Mouse (Mus musculus) kidney, embryonic 16.5 days (tissue): Measurements from ENCODE around the gene Slc12a8. TPM values are rescaled to one million over a fixed set of nuclear protein-coding genes. Genes with fewer than 3 reads are reported as not detected.
A peak's percentile ranks its signal among the peaks of the same experiment; 100 is the strongest.

Experiments used
- ATAC-seq: fragments of 200-750 bp; cut with Nextera tagmentation; 2 replicates; pipeline ENCODE4 v1.8.0; 2017; ENCODE audit warnings: moderate TSS enrichment; ENCODE audit not compliant: low FRiP score, low TSS enrichment
- H3K27ac ChIP-seq: fragments of 300-500 bp; sonication (generic); 2 replicates; pipeline ENCODE4 v1.5.1; 2014; ENCODE audit warnings: low read length
- H3K27me3 ChIP-seq: fragments of 300-500 bp; sonication (generic); 2 replicates; pipeline ENCODE4 v1.6.1; 2014; ENCODE audit warnings: low read length, control low read depth, mixed read lengths; ENCODE audit not compliant: insufficient read depth
- H3K36me3 ChIP-seq: fragments of 300-500 bp; sonication (generic); 2 replicates; pipeline ENCODE4 v1.6.1; 2014; ENCODE audit warnings: low read length, control low read depth, mixed read lengths; ENCODE audit not compliant: insufficient read depth
- H3K4me1 ChIP-seq: fragments of 300-500 bp; sonication (generic); 2 replicates; pipeline ENCODE4 v1.6.1; 2014; ENCODE audit warnings: low read length, control low read depth, mixed read lengths; ENCODE audit not compliant: insufficient read depth
- H3K4me2 ChIP-seq: fragments of 300-500 bp; sonication (generic); replicated peaks from 2 replicates; pipeline ENCODE4 v1.6.1; 2014; ENCODE audit warnings: low read depth, low read length
- H3K4me3 ChIP-seq: fragments of 300-500 bp; sonication (generic); 2 replicates; pipeline ENCODE4 v1.5.1; 2014; ENCODE audit warnings: mild to moderate bottlenecking, low read length
- H3K9ac ChIP-seq: fragments of 300-500 bp; sonication (generic); replicated peaks from 2 replicates; pipeline ENCODE4 v1.6.1; 2014; ENCODE audit warnings: low read length
- H3K9me3 ChIP-seq: fragments of 300-500 bp; sonication (generic); 2 replicates; pipeline ENCODE4 v1.6.1; 2016; ENCODE audit warnings: low read length, control low read depth
- WGBS: fragments of 180-500 bp; shearing (Covaris S2); extraction: QIAGEN DNeasy Blood & Tissue Kit; methylation state at CpG from one replicate; pipeline ENCODE4 v1.1.7; 2014; 5-methylcytosine and 5-hydroxymethylcytosine counted together
- polyA plus RNA-seq: library from polyadenylated mRNA; unstranded; fragments of >200 nt; fragmentation: Nextera tagmentation; extraction: Ambion mirVana; gene quantifications from 2 replicates; pipeline ENCODE4 v1.2.1, GENCODE M21; 2015

The Slc12a8 gene
- polyA plus RNA-seq, 1 experiment from 2014 or later, result 0.92 TPM

- H3K27ac ChIP-seq, result peak overlapping the region; percentile 66
- no peak overlapping the region for H3K4me2 ChIP-seq
- ATAC-seq, result no peak
Measured at GRCm38 (mm10) chr16:33562874-33563537, 45.9 kb downstream of the Slc12a8 start.

GRCm38 (mm10) chr16:33563538-33564013 lies 46.4 kb downstream of the Slc12a8 start:
- H3K9me3 ChIP-seq, result no peaks in the 10 kb centered on the region
- H3K36me3 ChIP-seq, result no peaks in the 10 kb centered on the region
- no peak overlapping the region for H3K9ac ChIP-seq
- no peak overlapping the region for H3K4me2 ChIP-seq
- peaks cover 26% of the 10 kb centered on the region for H3K4me1 ChIP-seq
- no peaks in the 10 kb centered on the region for H3K27me3 ChIP-seq
- H3K27ac ChIP-seq, result peak overlapping the region; percentile 66
- 53% methylated on average over 5 of the region's 5 CpGs for WGBS
- H3K4me3 ChIP-seq, result no peak overlapping the region
- ATAC-seq, result no peak

More at GRCm38 (mm10) chr16:33562874-33563537, 45.9 kb downstream of the Slc12a8 start:
- 55% methylated on average over 12 of the region's 12 CpGs for WGBS
- no peaks in the 10 kb centered on the region for H3K9me3 ChIP-seq
- peaks cover 26% of the 10 kb centered on the region for H3K4me1 ChIP-seq
- no peak overlapping the region for H3K9ac ChIP-seq
- H3K36me3 ChIP-seq, result no peaks in the 10 kb centered on the region
- no peak overlapping the region for H3K4me3 ChIP-seq
- no peaks in the 10 kb centered on the region for H3K27me3 ChIP-seq

GRCm38 (mm10) chr16:33566467-33566866 lies 49.3 kb downstream of the Slc12a8 start:
- no peaks in the 10 kb centered on the region for H3K36me3 ChIP-seq
- H3K4me1 ChIP-seq, result peaks cover 17% of the 10 kb centered on the region
- H3K9me3 ChIP-seq, result no peaks in the 10 kb centered on the region
- H3K4me2 ChIP-seq, result no peak overlapping the region
- H3K27me3 ChIP-seq, result no peaks in the 10 kb centered on the region
- no peak overlapping the region for H3K27ac ChIP-seq
- no peak overlapping the region for H3K9ac ChIP-seq
- no peak for ATAC-seq
- H3K4me3 ChIP-seq, result no peak overlapping the region
- WGBS, result 83% methylated on average over 10 of the region's 10 CpGs

- no peaks in the 10 kb centered on the region for H3K27me3 ChIP-seq
- H3K36me3 ChIP-seq, result no peaks in the 10 kb centered on the region
- no peak overlapping the region for H3K4me3 ChIP-seq
- no peak for ATAC-seq
- no peaks in the 10 kb centered on the region for H3K9me3 ChIP-seq
- H3K4me2 ChIP-seq, result no peak overlapping the region
- no peak overlapping the region for H3K9ac ChIP-seq
- WGBS, result 66% methylated on average over 4 of the region's 4 CpGs
- H3K4me1 ChIP-seq, result peaks cover 15% of the 10 kb centered on the region
- H3K27ac ChIP-seq, result no peak overlapping the region
Measured at GRCm38 (mm10) chr16:33567736-33568135, 50.6 kb downstream of the Slc12a8 start.

- no peaks in the 10 kb centered on the region for H3K27me3 ChIP-seq
- H3K4me3 ChIP-seq, result no peak overlapping the region
- no peak overlapping the region for H3K9ac ChIP-seq
- WGBS, result 76% methylated on average over 12 of the region's 12 CpGs
- no peaks in the 10 kb centered on the region for H3K9me3 ChIP-seq
- no peak for ATAC-seq
- no peak overlapping the region for H3K4me2 ChIP-seq
- H3K4me1 ChIP-seq, result peaks cover 8% of the 10 kb centered on the region; the same call in 1 of the 2 replicates
- no peaks in the 10 kb centered on the region for H3K36me3 ChIP-seq
- H3K27ac ChIP-seq, result no peak overlapping the region
Measured at GRCm38 (mm10) chr16:33568269-33569016, 51.3 kb downstream of the Slc12a8 start.

- H3K27me3 ChIP-seq, result no peaks in the 10 kb centered on the region
- no peak overlapping the region for H3K4me2 ChIP-seq
- no peaks in the 10 kb centered on the region for H3K9me3 ChIP-seq
- H3K36me3 ChIP-seq, result no peaks in the 10 kb centered on the region
- H3K9ac ChIP-seq, result no peak overlapping the region
- peaks cover 20% of the 10 kb centered on the region for H3K4me1 ChIP-seq
- no peak for ATAC-seq
- WGBS, result 78% methylated on average over 6 of the region's 6 CpGs
- H3K27ac ChIP-seq, result no peak overlapping the region
- H3K4me3 ChIP-seq, result no peak overlapping the region
Measured at GRCm38 (mm10) chr16:33572646-33573045, 55.5 kb downstream of the Slc12a8 start.

GRCm38 (mm10) chr16:33573703-33574102 lies 56.6 kb downstream of the Slc12a8 start:
- Histone ChIP-seq H3K36me3 (no peaks in the 10 kb centered on the region), H3K4me2 (no peak overlapping the region), H3K27ac (no peak overlapping the region), H3K27me3 (no peaks in the 10 kb centered on the region), H3K9ac (no peak overlapping the region), H3K9me3 (no peaks in the 10 kb centered on the region), H3K4me3 (no peak overlapping the region), H3K4me1 (peaks cover 18% of the 10 kb centered on the region)
- no peak for ATAC-seq
- 76% methylated on average over 7 of the region's 7 CpGs for WGBS

GRCm38 (mm10) chr16:33575728-33576127 lies 58.6 kb downstream of the Slc12a8 start:
- peak overlapping the region; percentile 51; the same call in 1 of the 2 replicates for H3K27ac ChIP-seq
- H3K4me2 ChIP-seq, result no peak overlapping the region
- 76% methylated on average over 6 of the region's 6 CpGs for WGBS
- H3K27me3 ChIP-seq, result no peaks in the 10 kb centered on the region
- H3K9me3 ChIP-seq, result no peaks in the 10 kb centered on the region
- ATAC-seq, result no peak
- H3K9ac ChIP-seq, result no peak overlapping the region
- H3K4me1 ChIP-seq, result peaks cover 25% of the 10 kb centered on the region
- no peaks in the 10 kb centered on the region for H3K36me3 ChIP-seq
- H3K4me3 ChIP-seq, result no peak overlapping the region

- no peaks in the 10 kb centered on the region for H3K36me3 ChIP-seq
- peak overlapping the region; percentile 20; the same call in 1 of the 2 replicates for H3K4me2 ChIP-seq
- H3K4me1 ChIP-seq, result peaks cover 33% of the 10 kb centered on the region
- H3K27me3 ChIP-seq, result no peaks in the 10 kb centered on the region
- no peak overlapping the region for H3K4me3 ChIP-seq
- peak; percentile 83 for ATAC-seq
- peak overlapping the region; percentile 28; the same call in 1 of the 2 replicates for H3K9ac ChIP-seq
- no peaks in the 10 kb centered on the region for H3K9me3 ChIP-seq
- 51% methylated on average over 36 of the region's 36 CpGs for WGBS
- peak overlapping the region; percentile 71 for H3K27ac ChIP-seq
Measured at GRCm38 (mm10) chr16:33576271-33577189, 59.4 kb downstream of the Slc12a8 start.
